Mouse (Mus musculus): Measurements from ENCODE around the gene Zmiz2.

DNA sequence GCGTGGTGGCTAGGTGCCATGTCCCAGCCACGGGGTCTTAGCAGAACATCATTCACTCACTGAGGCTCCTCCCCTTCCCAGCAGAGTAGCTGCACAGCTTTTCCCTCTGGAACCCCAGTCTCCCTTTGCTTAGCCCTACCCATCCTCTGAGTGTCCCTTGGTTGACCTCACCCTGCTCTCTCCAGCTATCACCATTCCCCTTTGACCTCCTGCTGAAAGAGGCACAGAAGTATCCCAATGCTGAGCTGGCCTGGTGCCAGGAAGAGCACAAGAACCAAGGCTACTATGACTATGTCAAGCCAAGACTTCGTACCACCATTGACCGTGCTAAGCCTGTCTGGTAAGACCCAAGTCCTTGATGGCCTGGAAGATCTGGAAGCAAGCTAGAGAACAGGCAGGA lies 33.8 kb upstream of the Zmiz2 start:
- TF ChIP-seq CTCF (IDR thresholded peaks at IDR 0.05; ENCODE audit: control insufficient read depth, insufficient read depth, insufficient read length) (no peak), USF1 (IDR thresholded peaks at IDR 0.05; ENCODE audit: low read depth) (no peak), MAX (IDR thresholded peaks at IDR 0.05) (no peak)

All from C2C12 (cell line).